Mouse (Mus musculus) kidney, adult 2 months (tissue): Measurements from ENCODE around the gene Nsun7.

Experiments
- CTCF ChIP-seq: fragments of 200-500 bp; conservative IDR thresholded peaks from 2 replicates; pipeline ENCODE4 v1.5.1; 2011; ENCODE audit warnings: low read depth, mild to moderate bottlenecking, control low read depth, low read length, moderate library complexity, mixed read lengths; ENCODE audit not compliant: insufficient read depth, insufficient read length
- POLR2A ChIP-seq: fragments of 200-500 bp; IDR thresholded peaks from one replicate; pipeline ENCODE4 v1.6.1; 2011; ENCODE audit warnings: low read depth, low read length, control low read depth

GRCm38 (mm10) chr5:66323131-66323530 lies 63.4 kb downstream of the Nsun7 start:
- TF ChIP-seq POLR2A (no peak), CTCF (no peak)
